Mouse (Mus musculus): ENCODE measurements around the gene Baiap2l2.
A peak's percentile ranks its signal among the peaks of the same experiment; 100 is the strongest.

- TF ChIP-seq CTCF (IDR thresholded peaks at IDR 0.05) (peak; percentile 32), EP300 (IDR thresholded peaks at IDR 0.05; ENCODE audit: insufficient read depth, low read depth, low read length) (peak; percentile 26; the same call in 1 of the 2 replicates), POLR2A (IDR thresholded peaks at IDR 0.05; ENCODE audit: insufficient read depth, low read depth, low read length) (peak; percentile 71)
Measured at GRCm38 (mm10) chr15:79229058-79229821, 56.1 kb downstream of the Baiap2l2 start, which contains the start of the genes Pick1 and Gm49486.

Data from heart, adult 2 months (tissue).